Mouse (Mus musculus) myocyte (in vitro differentiated cells): ENCODE measurements around the gene Cox4i1. TPM values are rescaled to one million over a fixed set of nuclear protein-coding genes. Genes with fewer than 3 reads are reported as not detected.

Experiments
- H3K27me3 ChIP-seq: one replicate; pipeline ENCODE4 v1.6.1; 2011; ENCODE audit not compliant: control insufficient read depth, insufficient read depth, insufficient read length
- H3K36me3 ChIP-seq: one replicate; pipeline ENCODE4 v1.6.1; 2011; ENCODE audit not compliant: control insufficient read depth, insufficient read depth
- H3K4me2 ChIP-seq: one replicate; pipeline ENCODE4 v1.6.1; 2011; ENCODE audit warnings: low read depth, control low read depth
- H3K4me3 ChIP-seq: one replicate; pipeline ENCODE4 v1.5.1; 2011; ENCODE audit warnings: mild to moderate bottlenecking, control low read depth, moderate library complexity
- H3K79me2 ChIP-seq: one replicate; pipeline ENCODE4 v1.6.1; 2011; ENCODE audit not compliant: control insufficient read depth, insufficient read depth
- H3ac ChIP-seq: one replicate; pipeline ENCODE4 v1.6.1; 2011; ENCODE audit not compliant: control insufficient read depth, insufficient read length
- CEBPB ChIP-seq: IDR thresholded peaks from 2 replicates; pipeline ENCODE4 v1.6.1; 2011; ENCODE audit warnings: mild to moderate bottlenecking, moderate library complexity; ENCODE audit not compliant: poor library complexity, insufficient read depth, severe bottlenecking
- E2F4 ChIP-seq: IDR thresholded peaks from one replicate; pipeline ENCODE4 v1.6.1; 2011; ENCODE audit warnings: mild to moderate bottlenecking, control low read depth, moderate library complexity; ENCODE audit not compliant: insufficient read depth
- MAX ChIP-seq: IDR thresholded peaks from one replicate; pipeline ENCODE4 v1.6.1; 2011; ENCODE audit warnings: low read depth, mild to moderate bottlenecking, control low read depth
- MYOD1 ChIP-seq, 3 experiments: IDR thresholded peaks; one replicate each; pipeline ENCODE4 v1.6.1; 2011; ENCODE audit warnings: control low read depth in 2 of 3, low read depth in 2 of 3, mild to moderate bottlenecking in 2 of 3, moderate library complexity in 1 of 3; ENCODE audit not compliant: insufficient read length in 2 of 3, control insufficient read depth in 1 of 3
- MYOG ChIP-seq, 3 experiments: IDR thresholded peaks; one replicate each; pipeline ENCODE4 v1.6.1; 2011; ENCODE audit warnings: control low read depth in 2 of 3, low read depth in 2 of 3, mild to moderate bottlenecking in 2 of 3; ENCODE audit not compliant: insufficient read length in 2 of 3, control insufficient read depth in 1 of 3, insufficient read depth in 1 of 3
- POLR2A ChIP-seq: IDR thresholded peaks from one replicate; pipeline ENCODE4 v1.6.1; 2011; ENCODE audit warnings: low read depth, mild to moderate bottlenecking, control low read depth, moderate library complexity; ENCODE audit not compliant: insufficient read length
- POLR2AphosphoS2 ChIP-seq: IDR thresholded peaks from one replicate; pipeline ENCODE4 v1.6.1; 2011; ENCODE audit warnings: low read depth, control low read depth; ENCODE audit not compliant: insufficient read length
- REST ChIP-seq: IDR thresholded peaks from one replicate; pipeline ENCODE4 v1.6.1; 2011; ENCODE audit warnings: mild to moderate bottlenecking, control low read depth, moderate library complexity; ENCODE audit not compliant: insufficient read depth, insufficient read length
- SRF ChIP-seq: IDR thresholded peaks from one replicate; pipeline ENCODE4 v1.6.1; 2011; ENCODE audit warnings: low read depth; ENCODE audit not compliant: control insufficient read depth, insufficient read length
- TCF12 ChIP-seq: IDR thresholded peaks from one replicate; pipeline ENCODE4 v1.6.1; 2011; ENCODE audit warnings: mild to moderate bottlenecking, control low read depth; ENCODE audit not compliant: poor library complexity, insufficient read depth, severe bottlenecking
- TCF3 ChIP-seq: IDR thresholded peaks from one replicate; pipeline ENCODE4 v1.6.1; 2011; ENCODE audit warnings: low read depth, control low read depth; ENCODE audit not compliant: insufficient read length
- USF1 ChIP-seq: IDR thresholded peaks from one replicate; pipeline ENCODE4 v1.6.1; 2011; ENCODE audit warnings: low read depth, mild to moderate bottlenecking, control low read depth, moderate library complexity
- polyA plus RNA-seq: library from polyadenylated mRNA; unstranded; fragments of >200 nt; fragmentation: generic; extraction: Trizol; gene quantifications from one replicate; pipeline ENCODE4 v1.2.1, GENCODE M21; 2012; ENCODE audit warnings: missing spikeins

Gene Cox4i1
- polyA plus RNA-seq, 1 experiment, result 1,903 TPM

- H3K27me3 ChIP-seq, result peaks cover 29% of the 10 kb centered on the region
- H3K79me2 ChIP-seq, result no peaks in the 10 kb centered on the region
- H3K4me2 ChIP-seq, result no peak overlapping the region
- TF ChIP-seq TCF3 (no peak), POLR2AphosphoS2 (no peak), REST (no peak), E2F4 (no peak), CEBPB (no peak)
- no peaks in the 10 kb centered on the region for H3K36me3 ChIP-seq
- H3K4me3 ChIP-seq, result no peak overlapping the region
- H3ac ChIP-seq, result no peak overlapping the region
These were observed 16.1 kb downstream of the Cox4i1 start for GRCm38 (mm10) chr8:120684082-120684481.

DNA sequence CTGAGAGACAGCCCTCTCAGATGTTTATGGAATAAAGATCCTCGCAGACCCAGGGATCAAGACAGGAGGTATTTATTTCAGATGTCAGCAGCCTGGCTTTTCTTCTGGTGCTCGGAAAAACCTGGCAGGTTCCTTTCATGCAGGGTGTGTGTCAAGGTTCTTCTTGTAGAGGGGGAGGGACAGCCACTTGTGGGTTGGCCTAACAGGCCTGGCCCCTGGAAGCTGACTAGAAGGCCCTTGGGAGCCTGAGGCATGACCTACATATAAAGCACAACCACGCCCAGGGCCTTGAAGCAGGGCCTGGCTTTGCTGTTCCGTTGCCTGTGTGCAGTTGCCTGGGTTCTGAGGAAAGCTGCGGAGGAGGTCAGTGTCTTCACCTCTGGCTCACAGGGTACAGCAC, 17.1 kb downstream of the Cox4i1 start:
- Histone ChIP-seq H3K27me3 (peaks cover 36% of the 10 kb centered on the region), H3K36me3 (no peaks in the 10 kb centered on the region), H3K4me3 (no peak overlapping the region), H3K79me2 (no peaks in the 10 kb centered on the region), H3ac (no peak overlapping the region), H3K4me2 (no peak overlapping the region)
- TF ChIP-seq TCF12 (no peak), USF1 (no peak), E2F4 (no peak), POLR2AphosphoS2 (no peak)

GRCm38 (mm10) chr8:120685591-120685990, 17.6 kb downstream of the Cox4i1 start:
- H3K36me3 ChIP-seq, result no peaks in the 10 kb centered on the region
- no peak overlapping the region for H3K4me2 ChIP-seq
- H3K4me3 ChIP-seq, result no peak overlapping the region
- no peak overlapping the region for H3ac ChIP-seq
- no peaks in the 10 kb centered on the region for H3K79me2 ChIP-seq
- no peak for TF ChIP-seq SRF
- peaks cover 40% of the 10 kb centered on the region for H3K27me3 ChIP-seq

DNA sequence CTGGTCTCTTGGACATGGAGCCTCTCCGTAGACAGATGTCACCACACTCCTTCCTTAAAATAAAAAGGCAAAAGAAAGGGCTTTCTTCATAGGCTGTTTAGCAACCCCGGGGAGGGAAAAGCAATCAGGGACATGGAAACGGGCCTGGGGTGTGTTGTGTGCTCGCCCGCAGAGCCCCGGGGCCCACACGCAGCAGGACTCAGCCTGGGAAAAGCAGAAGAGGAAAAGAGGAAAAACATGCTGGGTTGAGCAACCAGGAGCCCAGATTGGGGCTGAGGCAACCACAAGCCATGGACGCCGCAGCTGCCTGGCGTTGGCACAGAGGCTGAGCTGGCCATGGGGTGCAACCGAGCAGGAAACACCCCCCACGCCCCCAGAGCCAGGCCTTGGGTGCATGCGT, 18.0 kb downstream of the Cox4i1 start:
- Histone ChIP-seq H3K79me2 (no peaks in the 10 kb centered on the region), H3ac (no peak overlapping the region), H3K4me3 (no peak overlapping the region), H3K4me2 (no peak overlapping the region), H3K36me3 (no peaks in the 10 kb centered on the region), H3K27me3 (peaks cover 41% of the 10 kb centered on the region)
- no peak for TF ChIP-seq TCF12
- TF ChIP-seq MYOG (IDR thresholded peaks at IDR 0.05; ENCODE audit: control insufficient read depth in 1 of 3, insufficient read depth in 1 of 3, insufficient read length in 2 of 3, low read depth in 2 of 3), result peak in 1 of 3 experiments; percentile 38

GRCm38 (mm10) chr8:120686576-120686975, 18.6 kb downstream of the Cox4i1 start:
- no peak overlapping the region for H3ac ChIP-seq
- H3K79me2 ChIP-seq, result no peaks in the 10 kb centered on the region
- peaks cover 41% of the 10 kb centered on the region for H3K27me3 ChIP-seq
- H3K4me2 ChIP-seq, result no peak overlapping the region
- TF ChIP-seq MYOG (IDR thresholded peaks at IDR 0.05; ENCODE audit: control insufficient read depth in 1 of 3, insufficient read depth in 1 of 3, insufficient read length in 2 of 3, low read depth in 2 of 3) (no peak), TCF12 (no peak), MAX (no peak), E2F4 (no peak), MYOD1 (IDR thresholded peaks at IDR 0.05; ENCODE audit: control insufficient read depth in 1 of 3, insufficient read length in 2 of 3, low read depth in 2 of 3) (no peak), POLR2AphosphoS2 (no peak), SRF (no peak), POLR2A (no peak), USF1 (no peak), CEBPB (no peak), REST (no peak), TCF3 (no peak)
- H3K4me3 ChIP-seq, result no peak overlapping the region
- H3K36me3 ChIP-seq, result no peaks in the 10 kb centered on the region

- no peak for TF ChIP-seq E2F4
- TF ChIP-seq TCF3, result no peak
- TF ChIP-seq TCF12, result no peak
- no peak for TF ChIP-seq POLR2A
- no peak for TF ChIP-seq MYOD1 (IDR thresholded peaks at IDR 0.05; ENCODE audit: control insufficient read depth in 1 of 3, insufficient read length in 2 of 3, low read depth in 2 of 3)
- no peak for TF ChIP-seq SRF
- TF ChIP-seq REST, result no peak
- TF ChIP-seq POLR2AphosphoS2, result no peak
- TF ChIP-seq CEBPB, result no peak
- no peaks in the 10 kb centered on the region for H3K79me2 ChIP-seq
- no peak overlapping the region for H3K4me3 ChIP-seq
- H3ac ChIP-seq, result no peak overlapping the region
- peaks cover 41% of the 10 kb centered on the region for H3K27me3 ChIP-seq
- H3K4me2 ChIP-seq, result no peak overlapping the region
- H3K36me3 ChIP-seq, result no peaks in the 10 kb centered on the region
These were observed 19.8 kb downstream of the Cox4i1 start for GRCm38 (mm10) chr8:120687786-120688185.
